Mouse (Mus musculus): ENCODE measurements around the gene Frk.

DNA sequence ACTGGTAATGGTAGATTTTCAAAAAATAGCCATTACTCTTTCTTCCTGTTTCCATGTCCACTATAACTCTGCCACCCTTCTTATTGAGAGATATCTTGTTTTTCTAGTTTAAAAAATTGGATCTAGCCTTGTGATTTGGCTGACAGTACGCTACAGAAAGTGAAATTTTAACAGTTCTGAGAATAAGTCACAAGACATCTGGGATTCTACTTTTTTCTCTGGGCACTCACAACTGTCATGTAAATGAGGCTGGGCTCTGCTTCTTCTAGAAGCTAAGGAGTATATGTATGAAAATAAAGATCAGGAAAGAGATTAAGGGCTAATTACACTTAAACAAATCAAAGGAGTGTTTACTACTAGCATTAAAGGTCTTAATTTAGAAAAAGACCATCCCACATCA is 33.7 kb upstream of the Frk start:
- TF ChIP-seq CTCF (IDR thresholded peaks at IDR 0.05; ENCODE audit: low read depth, low read length) = no peak
- no peak for TF ChIP-seq POLR2A (IDR thresholded peaks at IDR 0.05; ENCODE audit: extremely low read depth, insufficient read depth, low read length)
